Mouse (Mus musculus) heart, postnatal 0 days (tissue): ENCODE measurements at regions not wholly inside any gene's neighbourhood (a gene's known extent, or its start where the extent isn't known, plus 50 kb on each side); places are given as distances from the start of the nearest gene placed in this dataset.

Experiments
- CTCF ChIP-seq: IDR thresholded peaks from 2 replicates; pipeline ENCODE4 v1.5.1; 2016; ENCODE audit warnings: antibody characterized with exemption, control low read depth, low read depth
- EP300 ChIP-seq: IDR thresholded peaks from 2 replicates; pipeline ENCODE4 v1.6.1; 2016; ENCODE audit warnings: antibody characterized with exemption, low read depth

DNA sequence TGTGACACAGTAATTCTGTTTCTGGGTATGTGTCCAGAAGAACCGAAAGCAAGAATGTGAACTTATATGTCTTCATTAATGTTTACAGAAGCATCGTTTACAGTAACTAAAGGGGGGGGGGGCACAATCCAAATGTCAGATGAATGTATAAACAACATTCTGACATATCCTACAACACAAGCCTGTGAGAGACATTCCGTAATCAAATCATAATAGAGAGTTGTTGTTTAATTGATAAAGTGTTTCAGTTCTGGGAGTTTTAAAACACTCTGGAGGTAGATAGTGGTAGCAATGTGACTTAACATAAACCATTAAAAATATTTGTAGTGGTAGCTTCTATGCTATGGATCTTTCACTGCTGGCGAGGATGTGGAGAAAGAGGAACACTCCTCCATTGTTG is 71.6 kb upstream of the Rnaseh2b start:
- TF ChIP-seq CTCF: no peak
- no peak for TF ChIP-seq EP300
